Mouse (Mus musculus) heart, embryonic 15.5 days (tissue): Measurements from ENCODE around the gene Arhgap11a. TPM values are rescaled to one million over a fixed set of nuclear protein-coding genes. Genes with fewer than 3 reads are reported as not detected.

Source experiments
- ATAC-seq: fragments of 200-750 bp; cut with Nextera tagmentation; replicated peaks from 2 replicates; pipeline ENCODE4 v1.8.0; 2017; ENCODE audit warnings: low read depth, moderate TSS enrichment; ENCODE audit not compliant: insufficient number of reproducible peaks, insufficient read depth, low FRiP score
- H3K27ac ChIP-seq: fragments of 300-500 bp; sonication (generic); 2 replicates; pipeline ENCODE4 v1.5.1; 2015; ENCODE audit warnings: mild to moderate bottlenecking, inconsistent platforms
- H3K27me3 ChIP-seq: fragments of 300-500 bp; sonication (generic); 2 replicates; pipeline ENCODE4 v1.6.1; 2015; ENCODE audit warnings: inconsistent platforms
- H3K36me3 ChIP-seq: fragments of 300-500 bp; sonication (generic); 2 replicates; pipeline ENCODE4 v1.6.1; 2015; ENCODE audit warnings: mild to moderate bottlenecking, inconsistent platforms
- H3K4me1 ChIP-seq: fragments of 300-500 bp; sonication (generic); replicated peaks from 2 replicates; pipeline ENCODE4 v1.6.1; 2015; ENCODE audit warnings: inconsistent platforms
- H3K4me2 ChIP-seq: fragments of 300-500 bp; sonication (generic); 2 replicates; pipeline ENCODE4 v1.6.1; 2015; ENCODE audit warnings: inconsistent platforms, mild to moderate bottlenecking, moderate library complexity
- H3K4me3 ChIP-seq: fragments of 300-500 bp; sonication (generic); 2 replicates; pipeline ENCODE4 v1.5.1; 2015; ENCODE audit warnings: mild to moderate bottlenecking, inconsistent platforms
- H3K9ac ChIP-seq: fragments of 300-500 bp; sonication (generic); 2 replicates; pipeline ENCODE4 v1.6.1; 2015; ENCODE audit warnings: mild to moderate bottlenecking, inconsistent platforms
- H3K9me3 ChIP-seq: fragments of 300-500 bp; sonication (generic); replicated peaks from 2 replicates; pipeline ENCODE4 v1.6.1; 2016; ENCODE audit warnings: inconsistent platforms
- WGBS: fragments of 180-500 bp; shearing (Covaris S2); methylation state at CpG from one replicate; pipeline ENCODE4 v1.1.7; 2015; ENCODE audit warnings: mixed read lengths; 5-methylcytosine and 5-hydroxymethylcytosine counted together
- polyA plus RNA-seq: library from polyadenylated mRNA; unstranded; fragments of >200 nt; fragmentation: Nextera tagmentation; extraction: Ambion mirVana; gene quantifications from 2 replicates; pipeline ENCODE4 v1.2.1, GENCODE M21; 2015

Arhgap11a gene
- polyA plus RNA-seq, 1 experiment from 2014 or later = 22.3 TPM

- Histone ChIP-seq H3K4me1 (no peaks in the 10 kb centered on the region), H3K9ac (no peak overlapping the region), H3K9me3 (no peaks in the 10 kb centered on the region), H3K4me3 (no peak overlapping the region), H3K27ac (no peak overlapping the region), H3K4me2 (no peak overlapping the region), H3K36me3 (peaks cover 73% of the 10 kb centered on the region), H3K27me3 (no peaks in the 10 kb centered on the region)
- ATAC-seq = no peak
- WGBS = 74% methylated on average over 4 of the region's 4 CpGs
Measured at GRCm38 (mm10) chr2:113839488-113839887, 9.0 kb downstream of the Arhgap11a start.

- no peak overlapping the region for H3K27ac ChIP-seq
- H3K4me2 ChIP-seq = no peak overlapping the region
- H3K27me3 ChIP-seq = no peaks in the 10 kb centered on the region
- H3K9ac ChIP-seq = no peak overlapping the region
- WGBS = 84% methylated on average over 3 of the region's 3 CpGs
- no peak for ATAC-seq
- H3K4me3 ChIP-seq = no peak overlapping the region
- no peaks in the 10 kb centered on the region for H3K9me3 ChIP-seq
- H3K4me1 ChIP-seq = no peaks in the 10 kb centered on the region
- H3K36me3 ChIP-seq = peaks cover 70% of the 10 kb centered on the region
Measured at GRCm38 (mm10) chr2:113835219-113835618, 13.2 kb downstream of the Arhgap11a start.

GRCm38 (mm10) chr2:113828943-113829882 is 19.2 kb downstream of the Arhgap11a start, which contains the start of gene Scg5:
TSS of gene Scg5 (minus strand) at chr2:113829121.
- WGBS = 12% methylated on average over 23 of the region's 23 CpGs
- peak within 1 kb of the TSS; percentile 36; the same call in 1 of the 2 replicates for H3K9ac ChIP-seq

GRCm38 (mm10) chr2:113828086-113828942 is 20.1 kb downstream of the Arhgap11a start:
- Histone ChIP-seq H3K4me1 (peaks cover 10% of the 10 kb centered on the region), H3K9ac (peak overlapping the region; percentile 36; the same call in 1 of the 2 replicates), H3K27me3 (no peaks in the 10 kb centered on the region), H3K36me3 (peaks cover 17% of the 10 kb centered on the region), H3K27ac (no peak overlapping the region), H3K4me3 (peak overlapping the region; percentile 43), H3K4me2 (peak overlapping the region; percentile 68), H3K9me3 (no peaks in the 10 kb centered on the region)
- no peak; the same call in 1 of the 2 replicates for ATAC-seq
- WGBS = 24% methylated on average over 17 of the region's 17 CpGs

More at GRCm38 (mm10) chr2:113828943-113829882, 19.2 kb downstream of the Arhgap11a start, which contains the start of gene Scg5:
- Histone ChIP-seq H3K27me3 (no peaks in the 10 kb centered on the region), H3K4me3 (peak within 1 kb of the TSS; percentile 43), H3K4me2 (peak within 1 kb of the TSS; percentile 68), H3K4me1 (peaks cover 10% of the 10 kb centered on the region), H3K9me3 (no peaks in the 10 kb centered on the region), H3K36me3 (peaks cover 26% of the 10 kb centered on the region), H3K27ac (no peak within 1 kb of the TSS)
- no peak; the same call in 1 of the 2 replicates for ATAC-seq

GRCm38 (mm10) chr2:113823909-113824308 is 24.6 kb downstream of the Arhgap11a start:
- ATAC-seq = no peak
- no peak overlapping the region for H3K27ac ChIP-seq
- no peaks in the 10 kb centered on the region for H3K9me3 ChIP-seq
- no peak overlapping the region for H3K4me2 ChIP-seq
- WGBS = 0% methylated on average over 2 of the region's 2 CpGs
- no peaks in the 10 kb centered on the region for H3K27me3 ChIP-seq
- no peak overlapping the region for H3K9ac ChIP-seq
- no peak overlapping the region for H3K4me3 ChIP-seq
- no peaks in the 10 kb centered on the region for H3K36me3 ChIP-seq
- H3K4me1 ChIP-seq = peaks cover 4% of the 10 kb centered on the region

GRCm38 (mm10) chr2:113822367-113822766 is 26.1 kb downstream of the Arhgap11a start:
- no peak overlapping the region for H3K4me3 ChIP-seq
- no peaks in the 10 kb centered on the region for H3K4me1 ChIP-seq
- H3K36me3 ChIP-seq = no peaks in the 10 kb centered on the region
- no peak overlapping the region for H3K4me2 ChIP-seq
- H3K9ac ChIP-seq = no peak overlapping the region
- no peaks in the 10 kb centered on the region for H3K9me3 ChIP-seq
- H3K27ac ChIP-seq = no peak overlapping the region
- ATAC-seq = no peak
- 76% methylated on average over 8 of the region's 8 CpGs for WGBS
- no peaks in the 10 kb centered on the region for H3K27me3 ChIP-seq

- H3K27me3 ChIP-seq = no peaks in the 10 kb centered on the region
- 72% methylated on average over 12 of the region's 12 CpGs for WGBS
- H3K4me2 ChIP-seq = no peak overlapping the region
- H3K9me3 ChIP-seq = no peaks in the 10 kb centered on the region
- H3K27ac ChIP-seq = no peak overlapping the region
- no peaks in the 10 kb centered on the region for H3K36me3 ChIP-seq
- no peak overlapping the region for H3K9ac ChIP-seq
- 0 out of 2 replicates have a peak, but pooled peaks have one; percentile 12 for ATAC-seq
- H3K4me1 ChIP-seq = no peaks in the 10 kb centered on the region
- H3K4me3 ChIP-seq = no peak overlapping the region
Measured at GRCm38 (mm10) chr2:113821176-113821734, 27.2 kb downstream of the Arhgap11a start.

GRCm38 (mm10) chr2:113820117-113820516 is 28.3 kb downstream of the Arhgap11a start:
- WGBS = 89% methylated on average over 15 of the region's 15 CpGs
- Histone ChIP-seq H3K9me3 (no peaks in the 10 kb centered on the region), H3K9ac (no peak overlapping the region), H3K36me3 (no peaks in the 10 kb centered on the region), H3K4me1 (no peaks in the 10 kb centered on the region), H3K4me2 (no peak overlapping the region), H3K27me3 (no peaks in the 10 kb centered on the region), H3K27ac (no peak overlapping the region), H3K4me3 (no peak overlapping the region)
- ATAC-seq = no peak

- Histone ChIP-seq H3K27ac (no peak overlapping the region), H3K4me3 (no peak overlapping the region), H3K9me3 (no peaks in the 10 kb centered on the region), H3K9ac (no peak overlapping the region), H3K36me3 (no peaks in the 10 kb centered on the region), H3K4me2 (no peak overlapping the region), H3K4me1 (no peaks in the 10 kb centered on the region), H3K27me3 (no peaks in the 10 kb centered on the region)
- WGBS = 72% methylated on average over 14 of the region's 14 CpGs
- ATAC-seq = no peak
Measured at GRCm38 (mm10) chr2:113817681-113818606, 30.5 kb downstream of the Arhgap11a start.

GRCm38 (mm10) chr2:113807640-113808039 is 40.8 kb downstream of the Arhgap11a start:
- Histone ChIP-seq H3K27me3 (no peaks in the 10 kb centered on the region), H3K4me2 (no peak overlapping the region), H3K4me3 (no peak overlapping the region), H3K9ac (no peak overlapping the region), H3K36me3 (no peaks in the 10 kb centered on the region), H3K9me3 (no peaks in the 10 kb centered on the region), H3K27ac (no peak overlapping the region), H3K4me1 (no peaks in the 10 kb centered on the region)
- ATAC-seq = no peak
- 25% methylated on average over 9 of the region's 9 CpGs for WGBS
